Mouse (Mus musculus) brown adipose tissue, adult 24 weeks (tissue): ENCODE data around the gene Grin1. TPM values are rescaled to one million over a fixed set of nuclear protein-coding genes. Genes with fewer than 3 reads are reported as not detected.

ENCODE experiments used
- H3K27ac ChIP-seq: fragments of 200-500 bp; replicated peaks from 2 replicates; pipeline ENCODE4 v1.5.1; 2012; ENCODE audit warnings: low read depth, mild to moderate bottlenecking, low read length
- H3K4me1 ChIP-seq: fragments of 200-500 bp; 2 replicates; pipeline ENCODE4 v1.6.1; 2012; ENCODE audit warnings: low read length, mixed read lengths; ENCODE audit not compliant: control insufficient read depth, insufficient read depth, insufficient read length
- H3K4me3 ChIP-seq: fragments of 200-500 bp; 2 replicates; pipeline ENCODE4 v1.5.1; 2012; ENCODE audit warnings: low read depth, mild to moderate bottlenecking, low read length, moderate library complexity; ENCODE audit not compliant: insufficient read depth
- polyA plus RNA-seq: library from polyadenylated mRNA; stranded (reverse); fragments of >200 nt; gene quantifications from 2 replicates; pipeline ENCODE4 v1.2.4, GENCODE M21; 2012; ENCODE audit not compliant: missing spikeins, insufficient read depth, insufficient read length

Gene Grin1
- polyA plus RNA-seq, 1 experiment = not detected

- peaks cover 4% of the 10 kb centered on the region; the same call in 1 of the 2 replicates for H3K4me1 ChIP-seq
- peak within 1 kb of the TSS; percentile 94 for H3K4me3 ChIP-seq
- peak within 1 kb of the TSS; percentile 84 for H3K27ac ChIP-seq
Measured at GRCm38 (mm10) chr2:25332286-25333160, 13.5 kb upstream of the Grin1 start, which contains the start of gene Man1b1. Gene Man1b1 (plus strand): TSS chr2:25332338.

GRCm38 (mm10) chr2:25331470-25331869 is 12.5 kb upstream of the Grin1 start:
- no peak overlapping the region for H3K27ac ChIP-seq
- peak overlapping the region; percentile 94 for H3K4me3 ChIP-seq
- H3K4me1 ChIP-seq = peaks cover 4% of the 10 kb centered on the region; the same call in 1 of the 2 replicates

DNA sequence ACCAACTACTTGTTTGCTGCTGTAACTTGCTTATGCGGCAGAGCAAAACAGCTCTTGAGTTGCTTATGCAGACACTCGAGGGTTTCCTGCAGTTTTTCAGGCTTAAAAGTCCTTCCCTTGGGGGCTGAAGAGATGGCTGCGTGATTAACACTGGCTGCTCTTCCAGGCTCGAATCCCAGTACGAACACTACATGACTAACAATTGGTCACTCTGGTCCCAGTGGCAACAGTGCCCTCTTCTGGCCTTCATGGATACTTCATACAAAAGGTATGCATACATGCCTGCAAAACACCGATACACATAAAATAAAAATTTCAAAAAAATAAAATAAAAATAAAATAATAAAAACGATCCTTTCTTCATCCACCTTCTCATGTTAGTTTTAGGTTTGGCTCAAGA is 9.5 kb upstream of the Grin1 start:
- Histone ChIP-seq H3K4me1 (peaks cover 3% of the 10 kb centered on the region; the same call in 1 of the 2 replicates), H3K27ac (no peak overlapping the region), H3K4me3 (no peak overlapping the region)

GRCm38 (mm10) chr2:25326036-25326435 is 7.0 kb upstream of the Grin1 start:
- H3K27ac ChIP-seq = no peak overlapping the region
- H3K4me1 ChIP-seq = no peaks in the 10 kb centered on the region
- H3K4me3 ChIP-seq = no peak overlapping the region

DNA sequence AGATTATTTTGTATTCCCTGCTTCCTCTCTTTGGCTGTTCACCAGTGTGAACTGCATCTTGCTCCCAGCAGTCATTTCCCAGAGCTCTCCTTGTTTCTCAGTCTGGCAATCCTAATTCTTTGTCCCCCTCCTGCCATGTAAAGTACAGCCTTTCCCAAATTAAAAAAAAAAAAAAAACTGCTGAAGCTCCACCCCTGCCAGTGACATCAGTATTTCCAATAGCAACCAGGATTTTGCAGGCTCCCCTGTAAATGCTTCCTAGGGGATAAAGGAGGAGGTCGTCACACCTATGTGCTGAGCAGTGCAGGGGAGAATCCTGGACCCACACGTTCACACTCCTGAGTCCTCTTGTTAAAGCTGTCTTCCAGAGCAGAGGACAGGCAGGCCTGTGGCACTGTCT is 1.1 kb upstream of the Grin1 start:
- no peaks in the 10 kb centered on the region for H3K4me1 ChIP-seq
- no peak overlapping the region for H3K27ac ChIP-seq
- no peak overlapping the region for H3K4me3 ChIP-seq

- no peak overlapping the region for H3K4me3 ChIP-seq
- no peak overlapping the region for H3K27ac ChIP-seq
- no peaks in the 10 kb centered on the region for H3K4me1 ChIP-seq
Measured at GRCm38 (mm10) chr2:25318119-25318966, 644 bp downstream of the Grin1 start.

DNA sequence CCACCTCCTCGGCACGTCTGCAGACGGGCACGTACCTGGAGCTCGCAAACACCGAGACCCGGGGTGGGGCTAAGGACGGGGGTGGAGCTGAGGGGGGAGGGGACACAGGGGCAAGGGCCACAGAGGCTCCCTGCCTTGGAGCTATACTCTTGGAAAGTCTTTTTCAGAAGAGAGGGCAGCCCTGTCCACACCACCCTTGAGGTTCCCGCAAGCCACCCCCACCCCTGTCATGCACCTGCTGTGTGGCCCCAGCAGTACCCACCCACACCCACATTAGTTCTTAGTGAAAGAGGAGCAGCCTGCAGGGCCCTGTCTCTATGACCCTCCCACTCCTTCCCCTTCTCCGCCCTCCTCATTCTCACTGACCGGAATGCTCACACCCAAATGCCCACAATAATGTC is 7.5 kb downstream of the Grin1 start:
- no peak overlapping the region for H3K27ac ChIP-seq
- H3K4me1 ChIP-seq = no peaks in the 10 kb centered on the region

GRCm38 (mm10) chr2:25310969-25311368 is 8.0 kb downstream of the Grin1 start:
- Histone ChIP-seq H3K27ac (no peak overlapping the region), H3K4me3 (no peak overlapping the region), H3K4me1 (no peaks in the 10 kb centered on the region)

More for the DNA sequence above, 7.5 kb downstream of the Grin1 start:
- H3K4me3 ChIP-seq = no peak overlapping the region

DNA sequence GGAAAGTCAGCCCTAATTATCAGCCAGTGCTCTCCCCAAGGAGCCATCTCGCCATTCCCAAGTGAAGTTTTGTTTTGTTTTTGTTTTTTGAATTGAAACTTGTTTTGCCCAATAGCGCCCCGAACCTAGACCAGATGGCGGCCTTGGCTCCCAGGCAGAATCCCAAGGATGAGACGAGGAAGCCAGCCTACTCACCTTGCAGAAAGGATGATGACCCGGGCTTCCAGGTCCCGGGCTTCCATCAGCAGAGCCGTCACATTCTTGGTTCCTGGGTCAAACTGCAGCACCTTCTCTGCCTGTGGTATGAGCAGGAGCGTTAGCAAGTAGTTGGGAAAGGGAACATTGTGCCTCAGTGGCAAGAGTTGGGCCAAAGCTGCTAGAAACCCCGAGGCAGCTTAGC is 8.8 kb downstream of the Grin1 start:
- no peaks in the 10 kb centered on the region for H3K4me1 ChIP-seq
- no peak overlapping the region for H3K4me3 ChIP-seq
- H3K27ac ChIP-seq = no peak overlapping the region

DNA sequence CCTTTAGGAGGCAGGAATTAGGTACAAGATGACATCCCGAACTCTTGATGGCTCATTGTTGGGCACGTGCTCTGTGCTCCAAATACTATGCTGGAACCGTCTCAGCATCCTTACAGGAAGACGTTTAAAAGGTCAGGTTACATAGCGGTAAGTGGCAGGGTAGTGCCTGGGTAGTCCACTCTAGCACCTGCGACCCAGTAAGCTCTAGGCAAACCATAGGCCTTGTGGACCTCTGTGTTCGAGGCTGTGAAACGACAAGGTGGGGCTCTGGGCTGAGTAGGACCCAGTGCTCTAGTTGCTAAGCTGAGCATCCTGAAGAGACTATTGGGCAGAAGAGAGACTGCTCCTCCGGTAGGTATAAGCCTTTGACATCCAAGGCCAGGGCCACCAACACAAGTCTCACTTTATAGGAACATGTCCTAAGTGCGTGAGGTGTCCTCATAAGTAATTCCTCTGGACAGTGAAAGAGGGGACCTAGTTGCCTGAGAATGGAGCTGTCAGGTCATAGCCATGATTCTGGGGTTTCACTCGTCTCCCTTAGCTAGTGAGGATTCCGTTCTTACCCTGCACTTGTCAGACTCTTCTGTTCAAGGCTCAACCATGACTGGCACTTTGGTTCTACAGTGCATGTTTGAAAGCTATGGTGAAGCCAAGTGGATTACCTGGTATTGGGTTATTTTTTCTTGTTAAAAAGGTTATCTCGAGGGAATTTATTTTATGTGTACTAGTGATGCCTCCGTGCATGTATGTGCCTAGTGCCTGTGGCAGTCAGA is 13.2 kb downstream of the Grin1 start:
- Histone ChIP-seq H3K27ac (no peak overlapping the region), H3K4me3 (no peak overlapping the region)

GRCm38 (mm10) chr2:25304657-25305541 is 14.1 kb downstream of the Grin1 start:
- no peaks in the 10 kb centered on the region for H3K4me1 ChIP-seq
- no peak overlapping the region for H3K27ac ChIP-seq
- peak overlapping the region; percentile 41 for H3K4me3 ChIP-seq

More for the DNA sequence above, 13.2 kb downstream of the Grin1 start:
- H3K4me1 ChIP-seq = no peaks in the 10 kb centered on the region

- H3K4me3 ChIP-seq = no peak overlapping the region
- H3K4me1 ChIP-seq = no peaks in the 10 kb centered on the region
- no peak overlapping the region for H3K27ac ChIP-seq
Measured at GRCm38 (mm10) chr2:25303931-25304656, 14.9 kb downstream of the Grin1 start.

DNA sequence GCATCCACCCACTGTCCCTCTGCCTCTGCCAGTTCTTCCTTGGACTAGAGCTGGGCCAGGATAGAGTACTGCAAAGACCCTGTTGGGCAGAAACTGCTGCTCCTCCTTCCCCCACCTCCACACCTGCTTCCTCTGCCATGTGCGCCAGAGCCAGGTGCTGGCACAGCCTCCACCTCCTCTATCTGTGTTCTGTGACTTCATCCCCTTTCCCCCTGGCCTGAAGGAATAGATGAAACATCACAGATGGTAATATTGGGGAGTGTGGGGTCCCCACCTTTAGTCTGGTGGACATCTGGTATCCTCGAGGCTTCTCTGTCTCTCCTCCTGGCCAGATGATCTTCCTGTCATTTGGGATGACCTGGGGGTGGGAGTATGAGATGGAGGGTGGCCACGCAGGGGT is 15.5 kb downstream of the Grin1 start:
- Histone ChIP-seq H3K4me1 (no peaks in the 10 kb centered on the region), H3K27ac (no peak overlapping the region), H3K4me3 (no peak overlapping the region)
